Mouse (Mus musculus): ENCODE results near the gene Spdye4c.

DNA sequence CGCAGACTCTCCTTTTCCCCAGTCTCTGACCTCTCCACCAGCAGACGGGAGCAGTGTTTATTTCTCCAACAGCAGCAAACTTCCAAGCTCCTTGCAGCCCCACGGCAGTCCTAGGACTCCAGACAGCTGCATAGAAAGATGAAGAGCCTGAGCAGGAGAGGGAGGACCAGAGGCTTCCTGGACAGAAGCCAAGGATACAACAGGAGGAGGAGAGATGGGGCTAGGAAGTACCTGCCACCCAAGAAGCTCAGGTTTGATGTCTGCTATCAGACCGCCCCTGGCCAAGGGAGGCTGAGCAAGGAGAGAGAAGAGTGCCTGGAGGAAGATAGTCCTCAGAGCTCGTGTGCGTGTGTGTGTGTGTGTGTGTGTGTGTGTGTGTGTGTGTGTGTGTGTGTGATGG, 41.0 kb upstream of the Spdye4c start:
- TF ChIP-seq CTCF (IDR thresholded peaks at IDR 0.05; ENCODE audit: borderline replicate concordance, insufficient read depth, low read length) (no peak), POLR2A (IDR thresholded peaks at IDR 0.05; ENCODE audit: low read depth, low read length) (no peak)

Data from embryonic fibroblast, embryonic 13.5 days (primary cell).